8 mouse cellular contexts compared by ENCODE assay signal in genomic region chr13:64180888-64181287, GRCm38 (mm10). TPM values are rescaled to one million over a fixed set of nuclear protein-coding genes. Genes with fewer than 3 reads are reported as not detected.
DNase-seq lines count a peak whose midpoint lies in the region; ATAC-seq and TF ChIP-seq lines count a peak whose summit lies in the region.

No protein-coding gene starts in this region.

- WGBS in limb, embryonic 11.5 days = 85% methylated on average over 3 of the region's 3 CpGs
- 84% methylated on average over 3 of the region's 3 CpGs for WGBS in limb, embryonic 10.5 days
- WGBS in cerebellum, adult 2 months = 80% methylated on average over 3 of the region's 3 CpGs
- 20% methylated on average over 3 of the region's 3 CpGs for WGBS in liver, adult 2 months

- TF ChIP-seq POLR2A in cerebellum, adult 2 months (IDR thresholded peaks at IDR 0.05; ENCODE audit: borderline replicate concordance, insufficient read depth, low read length) = no peak
- no peak for TF ChIP-seq POLR2A in liver, adult 2 months (IDR thresholded peaks at IDR 0.05; ENCODE audit: extremely low read depth, insufficient read depth, low read length)

- peak; percentile 37; the same call in 1 of the 2 replicates for TF ChIP-seq CTCF in cerebellum, adult 2 months (IDR thresholded peaks at IDR 0.05; ENCODE audit: borderline replicate concordance, insufficient read depth, low read depth, low read length)
- peak; percentile 33; the same call in 1 of the 2 replicates for TF ChIP-seq CTCF in liver, adult 2 months (IDR thresholded peaks at IDR 0.05; ENCODE audit: low read depth, low read length)

- H3K4me1 ChIP-seq in limb, embryonic 11.5 days (ENCODE audit: control insufficient read depth, insufficient read depth, low read length) = no peaks in the 10 kb centered on the region
- no peaks in the 10 kb centered on the region for H3K4me1 ChIP-seq in limb, embryonic 10.5 days
- no peaks in the 10 kb centered on the region for H3K4me1 ChIP-seq in cerebellum, adult 2 months (ENCODE audit: control insufficient read depth, insufficient read depth, low read length)
- H3K4me1 ChIP-seq in liver, adult 2 months (ENCODE audit: control insufficient read depth, insufficient read depth, low read length) = peaks cover 40% of the 10 kb centered on the region

- H3K27me3 ChIP-seq in limb, embryonic 11.5 days (ENCODE audit: control insufficient read depth, insufficient read depth, low read length) = no peaks in the 10 kb centered on the region
- no peaks in the 10 kb centered on the region for H3K27me3 ChIP-seq in limb, embryonic 10.5 days (ENCODE audit: low read depth, poor library complexity, severe bottlenecking)
- H3K27me3 ChIP-seq in cerebellum, adult 2 months (ENCODE audit: control insufficient read depth, insufficient read depth, low read length) = no peaks in the 10 kb centered on the region
- no peaks in the 10 kb centered on the region for H3K27me3 ChIP-seq in liver, adult 2 months (ENCODE audit: control insufficient read depth, insufficient read depth, low read length)

- H3K36me3 ChIP-seq in limb, embryonic 11.5 days (ENCODE audit: control insufficient read depth, insufficient read depth, low read length) = no peaks in the 10 kb centered on the region
- H3K36me3 ChIP-seq in limb, embryonic 10.5 days = peaks cover 30% of the 10 kb centered on the region
- H3K36me3 ChIP-seq in liver, adult 2 months (ENCODE audit: control insufficient read depth, insufficient read depth, low read length) = peaks cover 18% of the 10 kb centered on the region

- H3K79me2 ChIP-seq in liver, adult 2 months (ENCODE audit: control insufficient read depth, insufficient read depth, low read length) = no peaks in the 10 kb centered on the region

- H3K4me3 ChIP-seq in limb, embryonic 11.5 days (ENCODE audit: low read depth, low read length) = no peak overlapping the region
- no peak overlapping the region for H3K4me3 ChIP-seq in limb, embryonic 10.5 days
- H3K4me3 ChIP-seq in cerebellum, adult 2 months (replicated peaks; ENCODE audit: insufficient read depth, low read depth, low read length) = no peak overlapping the region
- H3K4me3 ChIP-seq in liver, adult 2 months (ENCODE audit: insufficient read depth, low read depth, low read length) = no peak overlapping the region

- no peak overlapping the region for H3K4me2 ChIP-seq in limb, embryonic 11.5 days (ENCODE audit: low read depth, severe bottlenecking)

- no peak for ATAC-seq in limb, embryonic 11.5 days (ENCODE audit: insufficient number of reproducible peaks, low FRiP score, low TSS enrichment, low read depth)
- ATAC-seq in granulocyte monocyte progenitor cell, adult 5-6 weeks (replicated peaks; ENCODE audit: poor library complexity, severe bottlenecking) = peak; percentile 88

- H3K27ac ChIP-seq in limb, embryonic 11.5 days (replicated peaks; ENCODE audit: low read depth, low read length) = no peak overlapping the region
- H3K27ac ChIP-seq in limb, embryonic 10.5 days = no peak overlapping the region
- no peak overlapping the region for H3K27ac ChIP-seq in cerebellum, adult 2 months (ENCODE audit: insufficient read depth, low read length)
- H3K27ac ChIP-seq in liver, adult 2 months (replicated peaks; ENCODE audit: insufficient read depth, low read depth, low read length) = peak overlapping the region; percentile 91

- no peaks in the 10 kb centered on the region for H3K9me3 ChIP-seq in limb, embryonic 11.5 days (ENCODE audit: control insufficient read depth, low read length)
- H3K9me3 ChIP-seq in limb, embryonic 10.5 days (replicated peaks) = no peaks in the 10 kb centered on the region

- DNase-seq in limb, embryonic 11.5 days (ENCODE audit: low spot score) = peak; percentile 56
- DNase-seq in limb, embryonic 10.5 days (ENCODE audit: low spot score) = no peak
- peak; percentile 49 for DNase-seq in Muller cell, postnatal 12 days (ENCODE audit: inconsistent ontology term)
- peak; percentile 32 to 51 for DNase-seq in cerebellum, adult 2 months
- peak; percentile 99 for DNase-seq in liver, adult 2 months (ENCODE audit: extremely low read depth, low read depth, low spot score)
- peak; percentile 66 for DNase-seq in retina, postnatal 1 day
- no peak for DNase-seq in ovary, adult 18-20 months (ENCODE audit: low spot score)

- H3K9ac ChIP-seq in limb, embryonic 11.5 days (ENCODE audit: low read length) = no peak overlapping the region
- H3K9ac ChIP-seq in liver, adult 2 months (ENCODE audit: low read depth, low read length) = no peak overlapping the region

RNA-seq across cellular contexts. Expression of gene Habp4, which starts 19.3 kb away (rescaled TPM):
- 24.2 and 24.4 TPM in 2 replicates for polyA plus RNA-seq in limb, embryonic 11.5 days (2014; fragmentation: Nextera tagmentation; extraction: Ambion mirVana)
- polyA plus RNA-seq in limb, embryonic 10.5 days (2016; fragmentation: Nextera tagmentation; extraction: Ambion mirVana) = 14.5 and 18.4 TPM in 2 replicates
- polyA plus RNA-seq in cerebellum, adult 2 months (2012; rRNA removed) = 187 and 213 TPM in 2 replicates
- total RNA-seq in granulocyte monocyte progenitor cell, adult 5-6 weeks (2014; fragmentation: Nextera tagmentation) = 6.7 and 7.5 TPM in 2 replicates
- total RNA-seq in granulocyte monocyte progenitor cell, adult 5-6 weeks (2017) = 1.7 and 7.7 TPM in 2 replicates
- 37.7 and 39.4 TPM in 2 replicates for total RNA-seq in liver, adult 2 months (2014; rRNA removed)
- polyA plus RNA-seq in liver, adult 2 months (2012; rRNA removed) = 29.6 and 38.4 TPM in 2 replicates

RNA-seq across cellular contexts. Expression of gene Zfp367, which starts 27.9 kb away (rescaled TPM):
- 15.1 and 15.3 TPM in 2 replicates for polyA plus RNA-seq in limb, embryonic 11.5 days (2014; fragmentation: Nextera tagmentation; extraction: Ambion mirVana)
- 11.2 and 12.6 TPM in 2 replicates for polyA plus RNA-seq in limb, embryonic 10.5 days (2016; fragmentation: Nextera tagmentation; extraction: Ambion mirVana)
- polyA plus RNA-seq in cerebellum, adult 2 months (2012; rRNA removed) = 28.9 and 29.9 TPM in 2 replicates
- total RNA-seq in granulocyte monocyte progenitor cell, adult 5-6 weeks (2014; fragmentation: Nextera tagmentation) = 23.9 and 35.8 TPM in 2 replicates
- 45.3 and 50.9 TPM in 2 replicates for total RNA-seq in granulocyte monocyte progenitor cell, adult 5-6 weeks (2017)
- total RNA-seq in liver, adult 2 months (2014; rRNA removed) = 21.8 and 22.8 TPM in 2 replicates
- 4.0 and 5.3 TPM in 2 replicates for polyA plus RNA-seq in liver, adult 2 months (2012; rRNA removed)

RNA-seq across cellular contexts. Expression of gene Slc35d2, which starts 51.7 kb away (rescaled TPM):
- polyA plus RNA-seq in limb, embryonic 11.5 days (2014; fragmentation: Nextera tagmentation; extraction: Ambion mirVana) = 3.3 and 4.5 TPM in 2 replicates
- polyA plus RNA-seq in limb, embryonic 10.5 days (2016; fragmentation: Nextera tagmentation; extraction: Ambion mirVana) = 3.0 TPM in 2 replicates
- 0.90 and 0.97 TPM in 2 replicates for polyA plus RNA-seq in cerebellum, adult 2 months (2012; rRNA removed)
- total RNA-seq in granulocyte monocyte progenitor cell, adult 5-6 weeks (2014; fragmentation: Nextera tagmentation) = 1.6 TPM in 1 of 2 replicates, not detected in the other
- 5.8 and 6.7 TPM in 2 replicates for total RNA-seq in granulocyte monocyte progenitor cell, adult 5-6 weeks (2017)
- total RNA-seq in liver, adult 2 months (2014; rRNA removed) = 48.8 and 49.7 TPM in 2 replicates
- 33.1 and 33.7 TPM in 2 replicates for polyA plus RNA-seq in liver, adult 2 months (2012; rRNA removed)

Comparison
In these comparisons a context has a peak if more than half of its experiments do, and no peak if none do; other contexts are left out.
1. DNase-seq: peak in limb, embryonic 11.5 days (single experiment), Muller cell, postnatal 12 days (single experiment), cerebellum, adult 2 months (2 of 2), liver, adult 2 months (single experiment) and retina, postnatal 1 day (single experiment); none in limb, embryonic 10.5 days (single experiment) and ovary, adult 18-20 months (single experiment).